Mouse (Mus musculus) telencephalon, adult 2 months (tissue): ENCODE measurements at regions not wholly inside any gene's neighbourhood (a gene's known extent, or its start where the extent isn't known, plus 50 kb on each side); places are given as distances from the start of the nearest gene placed in this dataset.

Experiments used
- DNase-seq: peaks from one replicate; pipeline ENCODE4 v3.0.0-alpha.2; 2011; ENCODE audit warnings: low read depth, low spot score

GRCm38 (mm10) chr2:48536930-48537329 lies 277.0 kb upstream of the Acvr2a start:
- no peak for DNase-seq

- peak; percentile 4 for DNase-seq
These were observed 275.1 kb upstream of the Acvr2a start for GRCm38 (mm10) chr2:48538668-48539341.

GRCm38 (mm10) chr2:48539465-48540055 lies 274.3 kb upstream of the Acvr2a start:
- no peak for DNase-seq

GRCm38 (mm10) chr2:48544377-48544776 lies 269.5 kb upstream of the Acvr2a start:
- DNase-seq = no peak

GRCm38 (mm10) chr2:48545072-48545471 lies 268.8 kb upstream of the Acvr2a start:
- no peak for DNase-seq

- no peak for DNase-seq
These were observed 268.2 kb upstream of the Acvr2a start for GRCm38 (mm10) chr2:48545679-48546078.

- DNase-seq = no peak
These were observed 267.7 kb upstream of the Acvr2a start for GRCm38 (mm10) chr2:48546194-48546593.

GRCm38 (mm10) chr2:48556600-48556999 lies 257.3 kb upstream of the Acvr2a start:
- no peak for DNase-seq

GRCm38 (mm10) chr2:48557123-48557522 lies 256.8 kb upstream of the Acvr2a start:
- DNase-seq = no peak

- no peak for DNase-seq
These were observed 255.3 kb upstream of the Acvr2a start for GRCm38 (mm10) chr2:48558641-48559040.

GRCm38 (mm10) chr2:48563636-48564035 lies 250.3 kb upstream of the Acvr2a start:
- no peak for DNase-seq

- DNase-seq = no peak
These were observed 249.7 kb upstream of the Acvr2a start for GRCm38 (mm10) chr2:48564170-48564569.

GRCm38 (mm10) chr2:48567871-48568270 lies 246.0 kb upstream of the Acvr2a start:
- no peak for DNase-seq

- no peak for DNase-seq
These were observed 227.6 kb upstream of the Acvr2a start for GRCm38 (mm10) chr2:48586162-48586830.

GRCm38 (mm10) chr2:48586831-48587169 lies 227.1 kb upstream of the Acvr2a start:
- DNase-seq = no peak

- DNase-seq = no peak
These were observed 224.2 kb upstream of the Acvr2a start for GRCm38 (mm10) chr2:48589709-48590108.

GRCm38 (mm10) chr2:48597793-48598583 lies 215.9 kb upstream of the Acvr2a start:
- no peak for DNase-seq

GRCm38 (mm10) chr2:48599367-48599766 lies 214.5 kb upstream of the Acvr2a start:
- no peak for DNase-seq

- DNase-seq = no peak
These were observed 212.1 kb upstream of the Acvr2a start for GRCm38 (mm10) chr2:48601855-48602254.

- no peak for DNase-seq
These were observed 204.4 kb upstream of the Acvr2a start for GRCm38 (mm10) chr2:48609466-48609865.

GRCm38 (mm10) chr2:48612251-48612650 lies 201.7 kb upstream of the Acvr2a start:
- no peak for DNase-seq

GRCm38 (mm10) chr2:48617141-48617699 lies 196.7 kb upstream of the Acvr2a start:
- no peak for DNase-seq
